Mouse (Mus musculus): ENCODE results near the gene Large1. TPM values are rescaled to one million over a fixed set of nuclear protein-coding genes. Genes with fewer than 3 reads are reported as not detected.
A peak's percentile ranks its signal among the peaks of the same experiment; 100 is the strongest.

The Large1 gene
- total RNA-seq, 2 experiments from 2014 or later: 1.9 to 2.0 TPM

GRCm38 (mm10) chr8:72815681-72816080 lies 537.7 kb downstream of the Large1 start:
- ATAC-seq (ENCODE audit: poor library complexity, severe bottlenecking): peak; percentile 94

DNA sequence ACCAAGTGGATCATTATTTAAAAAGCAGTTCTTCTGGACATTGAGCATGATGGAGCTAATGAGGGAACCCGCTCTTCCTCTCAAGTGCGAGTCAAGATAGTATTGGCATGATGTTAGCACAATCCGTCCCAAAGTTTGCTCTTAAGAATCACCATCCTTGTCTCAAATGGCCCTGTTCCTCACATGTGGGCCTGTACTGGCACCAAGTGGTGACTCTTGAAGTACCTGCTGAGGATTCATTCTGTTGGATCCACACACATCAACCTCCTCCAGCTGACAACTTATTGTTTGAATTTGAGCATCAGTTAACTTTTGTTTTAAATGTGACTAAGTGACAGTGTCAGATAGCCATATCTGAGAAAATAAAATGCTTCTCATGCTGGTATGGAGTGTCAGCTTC lies 540.6 kb downstream of the Large1 start:
- no peak for ATAC-seq (ENCODE audit: poor library complexity, severe bottlenecking)

- no peak for ATAC-seq (ENCODE audit: poor library complexity, severe bottlenecking)
Observed at GRCm38 (mm10) chr8:72801583-72801982, 551.8 kb downstream of the Large1 start.

GRCm38 (mm10) chr8:72780644-72781043 lies 572.7 kb downstream of the Large1 start:
- no peak for ATAC-seq (ENCODE audit: poor library complexity, severe bottlenecking)

DNA sequence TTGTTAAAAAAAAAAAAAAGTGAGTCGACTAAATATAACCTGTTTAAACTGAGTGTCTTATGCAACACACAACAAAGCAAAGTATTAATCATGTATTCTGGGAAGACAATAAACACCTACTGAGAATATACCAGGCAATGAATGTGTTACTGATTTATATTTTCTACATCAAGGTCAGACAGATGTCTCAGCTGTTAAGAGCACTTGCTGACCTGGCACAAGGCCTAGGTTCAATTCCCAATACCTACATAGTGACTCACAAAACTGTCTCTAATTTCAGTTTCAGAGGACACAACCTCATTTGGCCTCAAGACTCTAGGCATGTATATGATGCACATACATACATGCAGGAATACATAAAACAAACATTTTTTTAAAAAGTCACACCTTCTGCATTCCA lies 575.5 kb downstream of the Large1 start:
- ATAC-seq (ENCODE audit: poor library complexity, severe bottlenecking): no peak

GRCm38 (mm10) chr8:72766777-72767176 lies 586.6 kb downstream of the Large1 start:
- ATAC-seq (ENCODE audit: poor library complexity, severe bottlenecking): no peak

DNA sequence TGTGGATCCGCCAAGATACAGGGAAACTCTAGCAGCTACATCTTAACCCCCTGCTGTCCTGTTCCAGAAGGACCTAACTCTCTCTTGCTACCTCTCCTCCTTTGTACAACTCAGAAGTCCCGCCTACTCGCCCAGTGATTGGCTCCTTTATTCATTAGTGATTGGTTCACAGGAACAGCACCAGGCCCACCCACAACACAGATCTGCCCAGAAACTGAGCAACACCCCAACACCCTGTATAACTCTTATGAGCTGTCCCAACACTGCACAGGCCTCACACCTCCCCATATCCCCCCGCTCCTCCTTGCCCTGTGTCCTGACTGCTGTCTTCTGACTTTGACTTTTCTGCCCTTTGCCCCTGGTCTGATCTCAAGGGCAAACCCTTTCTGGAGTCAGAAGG lies 587.6 kb downstream of the Large1 start:
- no peak for ATAC-seq (ENCODE audit: poor library complexity, severe bottlenecking)

Data from megakaryocyte, adult 5-6 weeks (primary cell).